Mouse (Mus musculus) intestine, embryonic 15.5 days (tissue): ENCODE results near the gene Cc2d2a. TPM values are rescaled to one million over a fixed set of nuclear protein-coding genes. Genes with fewer than 3 reads are reported as not detected.

Experiments
- ATAC-seq: fragments of 200-750 bp; cut with Nextera tagmentation; 2 replicates; pipeline ENCODE4 v1.8.0; 2017; ENCODE audit warnings: moderate TSS enrichment, moderate library complexity
- H3K27ac ChIP-seq: fragments of 300-500 bp; sonication (generic); 2 replicates; pipeline ENCODE4 v1.5.1; 2015; ENCODE audit warnings: mild to moderate bottlenecking, inconsistent platforms
- H3K27me3 ChIP-seq: fragments of 300-500 bp; sonication (generic); replicated peaks from 2 replicates; pipeline ENCODE4 v1.6.1; 2015; ENCODE audit warnings: inconsistent platforms
- H3K36me3 ChIP-seq: fragments of 300-500 bp; sonication (generic); 2 replicates; pipeline ENCODE4 v1.6.1; 2015; ENCODE audit warnings: inconsistent platforms
- H3K4me1 ChIP-seq: fragments of 300-500 bp; sonication (generic); replicated peaks from 2 replicates; pipeline ENCODE4 v1.6.1; 2015; ENCODE audit warnings: inconsistent platforms
- H3K4me2 ChIP-seq: fragments of 300-500 bp; sonication (generic); replicated peaks from 2 replicates; pipeline ENCODE4 v1.6.1; 2015; ENCODE audit warnings: mild to moderate bottlenecking, inconsistent platforms
- H3K4me3 ChIP-seq: fragments of 300-500 bp; sonication (generic); replicated peaks from 2 replicates; pipeline ENCODE4 v1.5.1; 2015; ENCODE audit warnings: inconsistent platforms
- H3K9ac ChIP-seq: fragments of 300-500 bp; sonication (generic); 2 replicates; pipeline ENCODE4 v1.6.1; 2015; ENCODE audit warnings: inconsistent platforms
- H3K9me3 ChIP-seq: fragments of 300-500 bp; sonication (generic); 2 replicates; pipeline ENCODE4 v1.6.1; 2016; ENCODE audit warnings: inconsistent platforms
- WGBS: fragments of 180-500 bp; shearing (Covaris S2); methylation state at CpG from one replicate; pipeline ENCODE4 v1.1.7; 2015; 5-methylcytosine and 5-hydroxymethylcytosine counted together
- polyA plus RNA-seq: library from polyadenylated mRNA; unstranded; fragments of >200 nt; fragmentation: Nextera tagmentation; extraction: Ambion mirVana; gene quantifications from 2 replicates; pipeline ENCODE4 v1.2.1, GENCODE M21; 2015

Gene Cc2d2a
- polyA plus RNA-seq, 1 experiment from 2014 or later, result 9.8 TPM

GRCm38 (mm10) chr5:43745156-43745555 lies 83.0 kb downstream of the Cc2d2a start:
- 65% methylated on average over 5 of the region's 5 CpGs for WGBS
- Histone ChIP-seq H3K9ac (no peak overlapping the region), H3K36me3 (0 out of 2 replicates have a peak, but pooled peaks cover 6% of the 10 kb centered on the region), H3K27ac (no peak overlapping the region), H3K4me2 (no peak overlapping the region), H3K9me3 (no peaks in the 10 kb centered on the region), H3K4me3 (no peak overlapping the region), H3K27me3 (no peaks in the 10 kb centered on the region), H3K4me1 (no peaks in the 10 kb centered on the region)
- ATAC-seq, result no peak

- H3K36me3 ChIP-seq, result 0 out of 2 replicates have a peak, but pooled peaks cover 2% of the 10 kb centered on the region
- H3K9me3 ChIP-seq, result no peaks in the 10 kb centered on the region
These were observed 85.9 kb downstream of the Cc2d2a start for GRCm38 (mm10) chr5:43748039-43748438.

GRCm38 (mm10) chr5:43749092-43749491 lies 86.9 kb downstream of the Cc2d2a start:
- WGBS, result 79% methylated on average over 3 of the region's 3 CpGs
- ATAC-seq, result no peak

More at GRCm38 (mm10) chr5:43748039-43748438, 85.9 kb downstream of the Cc2d2a start:
- no peak overlapping the region for H3K9ac ChIP-seq
- H3K4me3 ChIP-seq, result no peak overlapping the region
- H3K4me1 ChIP-seq, result no peaks in the 10 kb centered on the region
- H3K27ac ChIP-seq, result no peak overlapping the region
- WGBS, result 81% methylated on average over 4 of the region's 4 CpGs
- H3K4me2 ChIP-seq, result no peak overlapping the region
- no peak for ATAC-seq
- H3K27me3 ChIP-seq, result no peaks in the 10 kb centered on the region

GRCm38 (mm10) chr5:43770618-43771354 lies 108.6 kb downstream of the Cc2d2a start:
- Histone ChIP-seq H3K27ac (no peak overlapping the region), H3K4me1 (no peaks in the 10 kb centered on the region), H3K36me3 (peaks cover 12% of the 10 kb centered on the region; the same call in 1 of the 2 replicates), H3K4me2 (no peak overlapping the region), H3K27me3 (no peaks in the 10 kb centered on the region), H3K9ac (no peak overlapping the region), H3K9me3 (no peaks in the 10 kb centered on the region), H3K4me3 (no peak overlapping the region)
- ATAC-seq, result no peak
- WGBS, result 77% methylated on average over 3 of the region's 3 CpGs

More at GRCm38 (mm10) chr5:43749092-43749491, 86.9 kb downstream of the Cc2d2a start:
- Histone ChIP-seq H3K4me3 (no peak overlapping the region), H3K27ac (no peak overlapping the region), H3K27me3 (no peaks in the 10 kb centered on the region), H3K4me2 (no peak overlapping the region), H3K9me3 (no peaks in the 10 kb centered on the region), H3K36me3 (0 out of 2 replicates have a peak, but pooled peaks cover 4% of the 10 kb centered on the region), H3K9ac (no peak overlapping the region), H3K4me1 (no peaks in the 10 kb centered on the region)

- Histone ChIP-seq H3K4me1 (no peaks in the 10 kb centered on the region), H3K9ac (no peak overlapping the region), H3K4me3 (no peak overlapping the region), H3K27ac (no peak overlapping the region), H3K9me3 (no peaks in the 10 kb centered on the region), H3K4me2 (no peak overlapping the region), H3K27me3 (no peaks in the 10 kb centered on the region), H3K36me3 (peaks cover 12% of the 10 kb centered on the region; the same call in 1 of the 2 replicates)
- peak; percentile 72; the same call in 1 of the 2 replicates for ATAC-seq
- WGBS, result 68% methylated on average over 3 of the region's 3 CpGs
These were observed 109.4 kb downstream of the Cc2d2a start for GRCm38 (mm10) chr5:43771555-43771954.

- no peak overlapping the region for H3K4me3 ChIP-seq
- no peaks in the 10 kb centered on the region for H3K27me3 ChIP-seq
- H3K36me3 ChIP-seq, result no peaks in the 10 kb centered on the region
- H3K4me2 ChIP-seq, result no peak overlapping the region
- H3K9me3 ChIP-seq, result no peaks in the 10 kb centered on the region
- no peak for ATAC-seq
- no peak overlapping the region for H3K9ac ChIP-seq
- no peak overlapping the region for H3K27ac ChIP-seq
- H3K4me1 ChIP-seq, result peaks cover 7% of the 10 kb centered on the region; the same call in 1 of the 2 replicates
These were observed 114.3 kb downstream of the Cc2d2a start for GRCm38 (mm10) chr5:43776407-43776806.

- Histone ChIP-seq H3K4me2 (no peak overlapping the region), H3K4me1 (peaks cover 7% of the 10 kb centered on the region; the same call in 1 of the 2 replicates), H3K27me3 (no peaks in the 10 kb centered on the region), H3K4me3 (no peak overlapping the region), H3K9me3 (no peaks in the 10 kb centered on the region), H3K9ac (no peak overlapping the region), H3K27ac (no peak overlapping the region), H3K36me3 (no peaks in the 10 kb centered on the region)
- 55% methylated on average over 1 of the region's 1 CpGs for WGBS
- no peak for ATAC-seq
These were observed 114.8 kb downstream of the Cc2d2a start for GRCm38 (mm10) chr5:43776993-43777392.

GRCm38 (mm10) chr5:43778583-43778982 lies 116.4 kb downstream of the Cc2d2a start:
- no peaks in the 10 kb centered on the region for H3K27me3 ChIP-seq
- no peaks in the 10 kb centered on the region for H3K9me3 ChIP-seq
- H3K4me3 ChIP-seq, result no peak overlapping the region
- peaks cover 7% of the 10 kb centered on the region; the same call in 1 of the 2 replicates for H3K4me1 ChIP-seq
- H3K9ac ChIP-seq, result no peak overlapping the region
- WGBS, result 83% methylated on average over 3 of the region's 3 CpGs
- no peaks in the 10 kb centered on the region for H3K36me3 ChIP-seq
- ATAC-seq, result no peak
- H3K27ac ChIP-seq, result no peak overlapping the region
- no peak overlapping the region for H3K4me2 ChIP-seq

- H3K9me3 ChIP-seq, result no peaks in the 10 kb centered on the region
- peaks cover 7% of the 10 kb centered on the region; the same call in 1 of the 2 replicates for H3K4me1 ChIP-seq
- H3K4me2 ChIP-seq, result peak overlapping the region; percentile 95
- under 1% methylated on average over 60 of the region's 61 CpGs for WGBS
- H3K9ac ChIP-seq, result peak overlapping the region; percentile 97
- ATAC-seq, result peak; percentile 67
- H3K27ac ChIP-seq, result peak overlapping the region; percentile 93
- H3K27me3 ChIP-seq, result no peaks in the 10 kb centered on the region
- H3K4me3 ChIP-seq, result peak overlapping the region; percentile 92
- no peaks in the 10 kb centered on the region for H3K36me3 ChIP-seq
These were observed 119.4 kb downstream of the Cc2d2a start for GRCm38 (mm10) chr5:43781423-43781976.

- H3K9me3 ChIP-seq, result no peaks in the 10 kb centered on the region
These were observed 120.1 kb downstream of the Cc2d2a start for GRCm38 (mm10) chr5:43781977-43782930.

GRCm38 (mm10) chr5:43783996-43784395 lies 121.8 kb downstream of the Cc2d2a start:
- Histone ChIP-seq H3K27ac (no peak overlapping the region), H3K9me3 (no peaks in the 10 kb centered on the region), H3K27me3 (no peaks in the 10 kb centered on the region), H3K36me3 (no peaks in the 10 kb centered on the region), H3K4me3 (no peak overlapping the region), H3K4me1 (0 out of 2 replicates have a peak, but pooled peaks cover 4% of the 10 kb centered on the region), H3K9ac (no peak overlapping the region), H3K4me2 (no peak overlapping the region)
- no peak for ATAC-seq
- 57% methylated on average over 2 of the region's 2 CpGs for WGBS

More at GRCm38 (mm10) chr5:43781977-43782930, 120.1 kb downstream of the Cc2d2a start:
- H3K36me3 ChIP-seq, result no peaks in the 10 kb centered on the region
- peak overlapping the region; percentile 97 for H3K9ac ChIP-seq
- peak overlapping the region; percentile 95 for H3K4me2 ChIP-seq
- H3K27me3 ChIP-seq, result no peaks in the 10 kb centered on the region
- 0 out of 2 replicates have a peak, but pooled peaks cover 4% of the 10 kb centered on the region for H3K4me1 ChIP-seq
- peak overlapping the region; percentile 92 for H3K4me3 ChIP-seq
- WGBS, result 3% methylated on average over 80 of the region's 82 CpGs
- peak overlapping the region; percentile 98 for H3K27ac ChIP-seq
- peak; percentile 91 for ATAC-seq

- no peak for ATAC-seq
- Histone ChIP-seq H3K9me3 (no peaks in the 10 kb centered on the region), H3K4me2 (no peak overlapping the region), H3K36me3 (no peaks in the 10 kb centered on the region), H3K27me3 (no peaks in the 10 kb centered on the region), H3K27ac (no peak overlapping the region), H3K9ac (no peak overlapping the region), H3K4me1 (no peaks in the 10 kb centered on the region), H3K4me3 (no peak overlapping the region)
- WGBS, result 92% methylated on average over 4 of the region's 4 CpGs
These were observed 124.5 kb downstream of the Cc2d2a start for GRCm38 (mm10) chr5:43786607-43787006.
